Mouse (Mus musculus): ENCODE data around the gene Synpo2.

GRCm38 (mm10) chr3:123190329-123190728 is 45.6 kb downstream of the Synpo2 start:
- TF ChIP-seq CTCF (IDR thresholded peaks at IDR 0.05; ENCODE audit: low read depth) (no peak), EP300 (IDR thresholded peaks at IDR 0.05; ENCODE audit: low read depth) (no peak)

Measured in liver, postnatal 0 days (tissue).